Comparison of ENCODE assay signal across 14 mouse cellular contexts in genomic region chr3:57509945-57510675, GRCm38 (mm10).
A peak's percentile ranks its signal among the peaks of the same experiment; 100 is the strongest.
DNase-seq lines count a peak whose midpoint lies in the region; ATAC-seq and TF ChIP-seq lines count a peak whose summit lies in the region.
"Had no signal": no experiment of that assay in that cellular context is flagged by ENCODE, and none has a peak within 500 bp of the region (broad histone marks: within the 10 kb centered on the region; RNA-seq: fewer than 3 reads in every experiment).

No protein-coding gene starts in this region.

- H3K9me3 ChIP-seq in intestine, embryonic 14.5 days (ENCODE audit: control insufficient read depth, low read length): no peaks in the 10 kb centered on the region
- no peaks in the 10 kb centered on the region for H3K9me3 ChIP-seq in intestine, postnatal 0 days (ENCODE audit: control insufficient read depth)
- H3K9me3 ChIP-seq in CH12.LX (replicated peaks; ENCODE audit: low read length): no peaks in the 10 kb centered on the region
- no peaks in the 10 kb centered on the region for H3K9me3 ChIP-seq in forebrain, postnatal 0 days (ENCODE audit: low read length)
- H3K9me3 ChIP-seq: embryonic facial prominence, embryonic 12.5 days; midbrain, embryonic 15.5 days had no signal

- ATAC-seq in intestine, embryonic 14.5 days (replicated peaks; ENCODE audit: low FRiP score, low TSS enrichment, low read depth): no peak
- no peak for ATAC-seq in intestine, postnatal 0 days
- ATAC-seq in forebrain, postnatal 0 days: no peak
- ATAC-seq: midbrain, embryonic 15.5 days had no signal

- no peak for TF ChIP-seq EP300 in CH12.LX (IDR thresholded peaks at IDR 0.05; ENCODE audit: low read length)

- H3K4me1 ChIP-seq in intestine, embryonic 14.5 days (replicated peaks; ENCODE audit: control insufficient read depth, insufficient read depth, low read length): peaks cover 14% of the 10 kb centered on the region
- H3K4me1 ChIP-seq in intestine, postnatal 0 days (replicated peaks; ENCODE audit: control insufficient read depth, insufficient read depth, low read length): no peaks in the 10 kb centered on the region
- peaks cover 0 to 40% of the 10 kb centered on the region in 2 experiments; a peak in 2 of 4 replicates for H3K4me1 ChIP-seq in CH12.LX (ENCODE audit: control insufficient read depth in 1 of 2, insufficient read depth in 2 of 2)
- no peaks in the 10 kb centered on the region for H3K4me1 ChIP-seq in forebrain, postnatal 0 days (ENCODE audit: insufficient read depth)
- H3K4me1 ChIP-seq: embryonic facial prominence, embryonic 12.5 days; midbrain, embryonic 15.5 days had no signal

- H3K9ac ChIP-seq in intestine, embryonic 14.5 days (ENCODE audit: low read length): no peak overlapping the region
- H3K9ac ChIP-seq in intestine, postnatal 0 days (ENCODE audit: low read depth, low read length): no peak overlapping the region
- H3K9ac ChIP-seq in CH12.LX (ENCODE audit: insufficient read depth, low read depth): no peak overlapping the region
- H3K9ac ChIP-seq in forebrain, postnatal 0 days: no peak overlapping the region
- H3K9ac ChIP-seq: embryonic facial prominence, embryonic 12.5 days; midbrain, embryonic 15.5 days had no signal

- no peak for TF ChIP-seq POLR2A in CH12.LX (IDR thresholded peaks at IDR 0.05; ENCODE audit: low read depth, low read length)

- dilution Hi-C loops in CH12.LX (cut with MboI; ENCODE audit: extremely low pct_ligation_motif_present, extremely low pct_unique_long_range_greater_than_20kb, low sequenced_read_pairs): no loop called here

- no peak for TF ChIP-seq CTCF in intestine, postnatal 0 days (IDR thresholded peaks at IDR 0.05; ENCODE audit: low read depth)
- TF ChIP-seq CTCF in CH12.LX (conservative IDR thresholded peaks at IDR 0.05 in 1 of 2, IDR thresholded peaks at IDR 0.05 in 1 of 2; ENCODE audit: low read depth in 2 of 2, low read length in 2 of 2): no peak
- no peak for TF ChIP-seq CTCF in forebrain, postnatal 0 days (IDR thresholded peaks at IDR 0.05; ENCODE audit: low read depth)

- peak overlapping the region; percentile 2; the same call in 1 of the 2 replicates for H3K27ac ChIP-seq in intestine, embryonic 14.5 days (ENCODE audit: low read depth)
- no peak overlapping the region for H3K27ac ChIP-seq in intestine, postnatal 0 days (ENCODE audit: low read depth, low read length)
- H3K27ac ChIP-seq in CH12.LX (ENCODE audit: insufficient read depth, low read depth): no peak overlapping the region
- no peak overlapping the region for H3K27ac ChIP-seq in forebrain, postnatal 0 days (ENCODE audit: low read depth, low read length)
- H3K27ac ChIP-seq: embryonic facial prominence, embryonic 12.5 days; kidney, postnatal 0 days; midbrain, embryonic 15.5 days had no signal

- no peaks in the 10 kb centered on the region for H3K79me2 ChIP-seq in CH12.LX (replicated peaks; ENCODE audit: control insufficient read depth, extremely low read depth, insufficient read depth, poor library complexity, severe bottlenecking)

- TF ChIP-seq RAD21 in CH12.LX (IDR thresholded peaks at IDR 0.05; ENCODE audit: low read depth, low read length): no peak

- in situ Hi-C loops in CH12.LX (cut with MboI; ENCODE audit: low pct_ligation_motif_present, low pct_unique_long_range_greater_than_20kb, low sequenced_read_pairs): no loop called here

- WGBS in intestine, embryonic 14.5 days: 61% methylated on average over 7 of the region's 7 CpGs
- WGBS in intestine, postnatal 0 days: 64% methylated on average over 7 of the region's 7 CpGs
- 81% methylated on average over 7 of the region's 7 CpGs for WGBS in forebrain, postnatal 0 days

- H3K4me2 ChIP-seq in intestine, embryonic 14.5 days (ENCODE audit: low read length): no peak overlapping the region
- H3K4me2 ChIP-seq in intestine, postnatal 0 days (replicated peaks; ENCODE audit: low read depth): no peak overlapping the region
- no peak overlapping the region for H3K4me2 ChIP-seq in CH12.LX (ENCODE audit: insufficient read depth, low read depth, poor library complexity, severe bottlenecking)
- H3K4me2 ChIP-seq in forebrain, postnatal 0 days (ENCODE audit: low read depth): no peak overlapping the region
- H3K4me2 ChIP-seq: embryonic facial prominence, embryonic 12.5 days; midbrain, embryonic 15.5 days had no signal

- H3K27me3 ChIP-seq in intestine, embryonic 14.5 days (replicated peaks; ENCODE audit: control insufficient read depth, insufficient read depth, low read length): no peaks in the 10 kb centered on the region
- no peaks in the 10 kb centered on the region for H3K27me3 ChIP-seq in intestine, postnatal 0 days (replicated peaks; ENCODE audit: control insufficient read depth, insufficient read depth, low read length)
- no peaks in the 10 kb centered on the region for H3K27me3 ChIP-seq in CH12.LX (replicated peaks)
- no peaks in the 10 kb centered on the region for H3K27me3 ChIP-seq in forebrain, postnatal 0 days (ENCODE audit: insufficient read depth, low read length)
- H3K27me3 ChIP-seq: embryonic facial prominence, embryonic 12.5 days; midbrain, embryonic 15.5 days had no signal

- no peaks in the 10 kb centered on the region for H3K36me3 ChIP-seq in intestine, embryonic 14.5 days (ENCODE audit: control insufficient read depth, insufficient read depth, low read length)
- no peaks in the 10 kb centered on the region for H3K36me3 ChIP-seq in intestine, postnatal 0 days (ENCODE audit: control insufficient read depth, insufficient read depth)
- peaks cover 0 to 11% of the 10 kb centered on the region in 2 experiments for H3K36me3 ChIP-seq in CH12.LX (replicated peaks in 1 of 2; ENCODE audit: control insufficient read depth in 1 of 2, insufficient read depth in 1 of 2, low read length in 1 of 2)
- no peaks in the 10 kb centered on the region for H3K36me3 ChIP-seq in forebrain, postnatal 0 days (ENCODE audit: insufficient read depth)
- H3K36me3 ChIP-seq: embryonic facial prominence, embryonic 12.5 days; midbrain, embryonic 15.5 days had no signal

- H3K4me3 ChIP-seq in intestine, embryonic 14.5 days (ENCODE audit: low read depth, low read length): no peak overlapping the region
- H3K4me3 ChIP-seq in intestine, postnatal 0 days (ENCODE audit: low read depth, low read length): no peak overlapping the region
- H3K4me3 ChIP-seq in CH12.LX (replicated peaks in 1 of 3; ENCODE audit: low read depth in 2 of 3, low read length in 2 of 3, poor library complexity in 1 of 3): no peak overlapping the region
- no peak overlapping the region for H3K4me3 ChIP-seq in forebrain, postnatal 0 days (ENCODE audit: low read depth, low read length)
- H3K4me3 ChIP-seq: embryonic facial prominence, embryonic 12.5 days; midbrain, embryonic 15.5 days had no signal

- no peak for DNase-seq in intestine, embryonic 14.5 days (ENCODE audit: low spot score)
- DNase-seq in CH12.LX (ENCODE audit: extremely low read depth): peak; percentile 27
- DNase-seq in fibroblast of lung, adult 2 months (ENCODE audit: low read depth): peak; percentile 92
- peak; percentile 47 for DNase-seq in lung, postnatal 25 days (ENCODE audit: low spot score)
- DNase-seq in cerebellum, adult 9-10 months: no peak
- DNase-seq in forebrain, postnatal 0 days: no peak
- DNase-seq in cerebellum, adult 8-10 months: no peak
- DNase-seq: liver; retina, postnatal 1 day; thymus, adult 18-20 months had no signal

TF ChIP-seq in CH12.LX, 34 proteins besides CTCF, POLR2A, EP300 and RAD21:
- TF ChIP-seq CHD1 (IDR thresholded peaks at IDR 0.05; ENCODE audit: low read depth, low read length) (no peak), CHD2 (IDR thresholded peaks at IDR 0.05; ENCODE audit: low read length) (no peak), UBTF (IDR thresholded peaks at IDR 0.05; ENCODE audit: low read depth, low read length) (no peak), RCOR1 (conservative IDR thresholded peaks at IDR 0.05; ENCODE audit: low read depth, low read length) (no peak), SIN3A (IDR thresholded peaks at IDR 0.05; ENCODE audit: low read length) (no peak), USF1 (IDR thresholded peaks at IDR 0.05; ENCODE audit: low read depth, low read length) (no peak), ZNF384 (IDR thresholded peaks at IDR 0.05; ENCODE audit: low read depth, low read length) (no peak), ELF1 (IDR thresholded peaks at IDR 0.05; ENCODE audit: low read depth, low read length) (no peak), TBP (conservative IDR thresholded peaks at IDR 0.05; ENCODE audit: low read depth, low read length) (no peak), ETS1 (conservative IDR thresholded peaks at IDR 0.05; ENCODE audit: low read depth, low read length) (no peak), NRF1 (IDR thresholded peaks at IDR 0.05; ENCODE audit: low read depth, low read length) (no peak), TCF12 (IDR thresholded peaks at IDR 0.05; ENCODE audit: low read depth, low read length) (no peak), USF2 (conservative IDR thresholded peaks at IDR 0.05; ENCODE audit: low read depth, low read length) (no peak), ZKSCAN1 (IDR thresholded peaks at IDR 0.05; ENCODE audit: borderline replicate concordance, low read depth, low read length) (no peak)

Comparison
In these comparisons a context has a peak if more than half of its experiments do, and no peak if none do; other contexts are left out.
1. DNase-seq: peak in CH12.LX (single experiment), fibroblast of lung, adult 2 months (single experiment) and lung, postnatal 25 days (single experiment); none in intestine, embryonic 14.5 days (single experiment), cerebellum, adult 9-10 months (single experiment), forebrain, postnatal 0 days (single experiment) and cerebellum, adult 8-10 months (single experiment).